In genomic region chr13:24443763-24444347, GRCm38 (mm10) we compare ENCODE assay signal across 21 mouse cellular contexts.
DNase-seq lines count a peak whose midpoint lies in the region; ATAC-seq and TF ChIP-seq lines count a peak whose summit lies in the region.
"Had no signal": no experiment of that assay in that cellular context is flagged by ENCODE, and none has a peak within 500 bp of the region (broad histone marks: within the 10 kb centered on the region; RNA-seq: fewer than 3 reads in every experiment).

No protein-coding gene starts in this region.

- peaks cover 27% of the 10 kb centered on the region for H3K4me1 ChIP-seq in erythroblast, embryonic 14.5 days (ENCODE audit: control insufficient read depth)
- peaks cover 16% of the 10 kb centered on the region; the same call in 1 of the 2 replicates for H3K4me1 ChIP-seq in spleen, adult 2 months (ENCODE audit: control insufficient read depth, insufficient read depth, insufficient read length)
- H3K4me1 ChIP-seq: forebrain, embryonic 15.5 days; limb, embryonic 15.5 days; neural tube, embryonic 13.5 days had no signal

- 36% methylated on average over 4 of the region's 4 CpGs for WGBS in spleen, adult 2 months
- 42% methylated on average over 4 of the region's 4 CpGs for WGBS in macrophage (ENCODE audit: missing documents)

- peak overlapping the region; percentile 30 for H3K4me3 ChIP-seq in erythroblast, embryonic 14.5 days (replicated peaks)
- no peak overlapping the region for H3K4me3 ChIP-seq in spleen, adult 2 months (ENCODE audit: extremely low read depth, insufficient read depth, insufficient read length)
- no peak overlapping the region for H3K4me3 ChIP-seq in macrophage (ENCODE audit: inconsistent target)
- H3K4me3 ChIP-seq: forebrain, embryonic 15.5 days; limb, embryonic 15.5 days; neural tube, embryonic 13.5 days; stomach, embryonic 15.5 days had no signal

- peaks cover 4% of the 10 kb centered on the region; the same call in 1 of the 2 replicates for H3K9me3 ChIP-seq in erythroblast, embryonic 14.5 days (ENCODE audit: control insufficient read depth, low read length)
- H3K9me3 ChIP-seq: forebrain, embryonic 15.5 days; G1E; limb, embryonic 15.5 days; neural tube, embryonic 13.5 days; stomach, embryonic 15.5 days had no signal

- peaks cover 2% of the 10 kb centered on the region; the same call in 1 of the 2 replicates for H3K36me3 ChIP-seq in erythroblast, embryonic 14.5 days (ENCODE audit: control insufficient read depth)
- peaks cover 38% of the 10 kb centered on the region for H3K36me3 ChIP-seq in spleen, adult 2 months (ENCODE audit: control insufficient read depth, insufficient read depth, low read length)
- H3K36me3 ChIP-seq in macrophage (ENCODE audit: inconsistent target): no peaks in the 10 kb centered on the region
- H3K36me3 ChIP-seq: forebrain, embryonic 15.5 days; G1E; limb, embryonic 15.5 days; neural tube, embryonic 13.5 days; stomach, embryonic 15.5 days had no signal

- TF ChIP-seq CTCF in spleen, adult 2 months (IDR thresholded peaks at IDR 0.05; ENCODE audit: extremely low read depth, insufficient read depth, insufficient read length, insufficient replicate concordance): no peak

- no peak for ATAC-seq in erythroblast, adult 5-6 weeks (replicated peaks; ENCODE audit: low FRiP score, poor library complexity, severe bottlenecking)
- ATAC-seq: CD4-positive, CD25-positive, alpha-beta regulatory T cell, adult 4 months; forebrain, embryonic 15.5 days had no signal

- no peaks in the 10 kb centered on the region for H3K79me2 ChIP-seq in macrophage (ENCODE audit: inconsistent target)

- H3K27me3 ChIP-seq in erythroblast, embryonic 14.5 days (ENCODE audit: control insufficient read depth): no peaks in the 10 kb centered on the region
- H3K27me3 ChIP-seq in spleen, adult 2 months (ENCODE audit: control insufficient read depth, insufficient read depth, low read length): no peaks in the 10 kb centered on the region
- H3K27me3 ChIP-seq: forebrain, embryonic 15.5 days; limb, embryonic 15.5 days; neural tube, embryonic 13.5 days; stomach, embryonic 15.5 days had no signal

- peak overlapping the region; percentile 50 for H3K27ac ChIP-seq in spleen, adult 2 months (ENCODE audit: insufficient read depth, low read length)
- peak overlapping the region; percentile 46 for H3K27ac ChIP-seq in macrophage
- H3K27ac ChIP-seq: forebrain, embryonic 15.5 days; limb, embryonic 15.5 days; neural tube, embryonic 13.5 days; stomach, embryonic 15.5 days had no signal

- TF ChIP-seq POLR2A in spleen, adult 2 months (IDR thresholded peaks at IDR 0.05; ENCODE audit: low read depth, low read length): no peak

- no peak for DNase-seq in spleen, adult 2 months (ENCODE audit: low read depth in 1 of 2, low spot score in 2 of 2)
- DNase-seq in spleen, adult 12 weeks (ENCODE audit: low spot score): no peak
- DNase-seq in adrenal gland, adult 8-10 months: no peak
- no peak for DNase-seq in urinary bladder, postnatal 25 days (ENCODE audit: low spot score)
- no peak for DNase-seq in layer of hippocampus, adult 11-12 months (ENCODE audit: low spot score)
- DNase-seq: adrenal gland, postnatal 25 days; cerebellum, adult 11-12 months; cerebellum, postnatal 36 days; gastrocnemius, postnatal 25 days; midbrain, embryonic 14.5 days; right cerebral cortex, adult 18-20 months; thymus, postnatal 25 days had no signal
